Mouse (Mus musculus) retina, adult 2 months (tissue): ENCODE measurements around the gene Carm1.
"Not testable (repeated sequence)": the region's sequence is repeated elsewhere in the genome, so short reads cannot be mapped to it uniquely, and the experiment has no call there.

Source experiments
- DNase-seq: peaks from one replicate; pipeline ENCODE4 v3.0.0-alpha.2; 2012; ENCODE audit warnings: low read depth, low spot score

Gene Carm1

GRCm38 (mm10) chr9:21575253-21575652, 28.6 kb downstream of the Carm1 start:
- no peak for DNase-seq

- no peak for DNase-seq
Measured at GRCm38 (mm10) chr9:21576286-21576685, 29.6 kb downstream of the Carm1 start.

DNA sequence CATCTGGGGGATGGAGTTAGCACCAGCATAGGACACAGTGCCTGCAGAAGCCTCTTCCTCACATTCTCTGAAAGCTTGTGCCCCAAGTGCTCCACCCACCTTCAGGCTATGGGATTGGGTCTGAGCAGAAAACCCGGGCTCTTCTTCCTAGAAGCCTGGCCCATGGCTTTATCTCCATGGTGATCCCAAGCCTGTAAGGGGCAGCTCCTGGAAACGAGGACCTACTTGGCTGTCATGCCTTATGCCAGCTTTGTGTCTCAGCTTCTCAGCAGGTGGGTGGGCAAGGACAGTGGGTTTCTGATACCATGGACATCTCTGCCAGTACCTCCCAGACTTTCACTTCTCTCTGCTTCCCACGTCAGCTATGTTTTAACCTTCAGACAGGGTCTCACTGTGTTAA, 31.5 kb downstream of the Carm1 start:
- DNase-seq = no peak

DNA sequence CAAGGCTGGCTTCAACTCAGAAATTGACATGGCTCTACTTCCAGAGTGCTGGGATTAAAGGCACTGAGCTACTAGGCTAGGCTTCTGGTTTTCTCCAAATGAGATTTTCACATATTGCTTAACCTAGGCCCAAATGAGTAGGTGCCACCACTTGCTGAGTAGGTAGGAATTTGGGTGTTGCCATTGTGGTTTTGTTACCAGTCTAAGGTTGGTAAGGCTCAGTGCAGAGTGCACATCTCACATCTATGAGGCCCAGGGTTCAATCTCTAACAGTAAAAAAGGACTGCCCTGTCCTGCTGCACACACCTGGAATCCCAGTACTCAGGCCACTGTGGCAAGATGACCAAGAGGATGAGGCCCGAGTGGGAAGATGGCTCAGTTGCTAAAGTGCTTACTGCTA, 38.7 kb downstream of the Carm1 start:
- DNase-seq = no peak

GRCm38 (mm10) chr9:21587678-21588349, 41.1 kb downstream of the Carm1 start:
- no peak for DNase-seq

- DNase-seq = no peak
Measured at GRCm38 (mm10) chr9:21588350-21588749, 41.7 kb downstream of the Carm1 start.

DNA sequence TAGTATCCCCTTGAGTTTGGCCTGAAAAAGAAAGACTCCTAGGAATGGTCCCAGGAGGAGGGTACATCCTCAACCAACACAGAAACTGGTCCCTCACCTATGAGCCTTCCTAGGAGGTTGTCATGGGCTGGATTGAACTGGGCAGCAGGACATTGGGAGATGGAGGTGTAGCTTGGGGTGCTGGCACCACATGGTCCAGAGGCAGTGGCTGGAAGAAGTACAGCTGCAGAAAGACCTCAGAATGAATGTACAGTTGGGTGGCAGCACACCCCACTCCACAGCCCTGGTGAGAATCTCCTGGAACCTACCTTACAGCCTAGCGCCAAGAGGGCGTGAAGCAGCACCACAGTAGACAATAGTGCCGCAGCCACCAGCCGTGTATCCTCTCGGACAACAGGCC, 42.8 kb downstream of the Carm1 start:
- DNase-seq = no peak

DNA sequence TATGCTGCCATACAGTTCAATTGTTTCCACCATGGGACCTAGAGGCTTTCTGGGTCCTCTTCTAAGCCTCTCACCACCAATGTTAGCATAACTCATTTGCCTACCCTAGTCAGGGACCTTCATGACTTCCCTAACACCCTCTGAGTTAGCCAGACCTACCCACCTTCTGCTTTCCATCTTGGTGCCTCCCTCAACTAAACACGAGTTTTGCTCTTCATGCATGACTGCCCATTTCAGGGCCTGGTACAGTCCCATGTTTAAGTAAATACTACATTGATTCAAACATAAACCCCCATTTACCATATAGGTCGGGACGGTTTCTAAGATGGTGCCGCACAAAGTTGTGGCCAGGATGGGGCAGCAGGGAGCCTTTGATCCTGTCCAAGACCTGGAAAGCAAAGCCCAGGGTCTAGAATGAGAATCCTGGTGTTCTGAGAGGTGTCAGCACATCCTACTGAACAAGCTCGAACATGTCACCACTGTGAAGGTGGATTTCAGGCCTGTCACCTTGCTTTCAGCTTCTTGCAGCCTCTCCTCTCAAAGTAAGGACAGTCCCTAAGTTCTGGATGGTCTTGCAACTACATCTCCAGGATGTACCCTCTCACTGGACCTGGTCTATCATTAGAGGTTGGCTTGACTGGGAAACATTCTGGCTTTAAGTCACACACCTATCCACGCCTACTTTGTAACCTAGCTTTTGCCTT, 44.6 kb downstream of the Carm1 start:
- no peak for DNase-seq

DNA sequence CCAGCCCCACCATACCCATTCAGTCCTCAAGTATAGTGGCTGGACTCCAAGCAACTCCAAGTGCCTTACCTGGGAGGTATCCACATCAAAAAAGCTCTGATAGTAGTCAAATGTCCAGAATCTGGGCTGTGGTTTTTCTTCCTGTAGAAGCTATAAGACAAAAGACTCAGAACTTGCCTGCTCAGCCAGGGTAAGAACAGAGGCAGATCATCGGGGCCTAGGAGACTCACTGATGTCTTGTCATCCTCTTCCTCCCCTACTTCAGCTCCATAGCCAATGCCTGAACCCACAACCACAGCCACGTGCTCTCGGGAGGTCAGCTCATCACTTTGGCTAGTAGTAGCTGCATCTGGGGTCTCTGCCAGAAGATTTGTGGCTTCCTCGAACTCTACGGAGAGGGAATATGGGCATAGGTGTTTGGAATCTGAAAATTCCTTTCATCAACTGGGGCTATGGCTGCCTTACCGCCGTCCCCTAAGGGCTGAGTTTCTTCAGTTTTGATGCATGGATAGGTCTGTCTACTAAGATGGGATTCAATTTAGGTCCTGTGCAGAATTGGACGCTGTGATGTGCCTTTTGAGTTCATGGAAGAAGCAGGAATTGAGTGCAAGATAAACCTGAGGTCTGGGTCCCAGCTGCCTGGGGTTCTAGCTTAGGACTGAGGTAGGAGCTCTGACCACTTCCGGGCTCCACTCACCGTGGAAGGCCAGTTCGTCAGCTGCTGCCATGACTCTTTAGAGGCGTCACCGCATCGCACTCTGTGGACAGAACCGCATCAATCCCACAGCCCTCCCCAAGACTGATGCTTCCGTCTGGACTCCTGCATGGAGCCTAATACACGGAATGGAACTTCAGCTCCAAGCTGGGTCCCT, 45.4 kb downstream of the Carm1 start:
- DNase-seq = no peak

DNA sequence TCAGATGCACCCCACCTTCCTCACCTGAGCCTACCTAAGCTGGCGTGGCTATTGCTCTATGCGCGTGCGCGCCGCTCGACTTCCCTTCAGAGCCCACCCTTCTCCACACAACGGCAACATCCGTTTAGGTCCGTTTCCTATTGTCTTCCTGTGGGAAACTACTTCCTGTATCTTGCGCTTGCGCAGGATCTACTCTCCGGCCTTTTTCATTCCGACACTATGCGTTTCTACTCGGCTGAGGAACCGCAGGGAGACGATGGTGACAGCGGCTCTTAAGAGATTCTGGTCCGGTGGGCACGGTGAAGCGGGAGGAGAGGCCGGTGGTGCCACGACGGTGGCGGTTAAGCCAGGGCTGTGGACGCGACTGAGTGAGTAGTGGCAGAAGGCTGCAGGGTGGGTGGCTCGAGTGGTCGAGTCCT, 46.0 kb downstream of the Carm1 start, which contains the start of the genes Timm29 and Yipf2:
TSS of gene Timm29 (plus strand) at position 20 of the 419 bp plus-strand sequence.
TSS of gene Yipf2 (minus strand) at position 126 of the 419 bp plus-strand sequence.
- peak; percentile 97 for DNase-seq

- no peak for DNase-seq
Measured at GRCm38 (mm10) chr9:21593122-21593721, 46.5 kb downstream of the Carm1 start.

DNA sequence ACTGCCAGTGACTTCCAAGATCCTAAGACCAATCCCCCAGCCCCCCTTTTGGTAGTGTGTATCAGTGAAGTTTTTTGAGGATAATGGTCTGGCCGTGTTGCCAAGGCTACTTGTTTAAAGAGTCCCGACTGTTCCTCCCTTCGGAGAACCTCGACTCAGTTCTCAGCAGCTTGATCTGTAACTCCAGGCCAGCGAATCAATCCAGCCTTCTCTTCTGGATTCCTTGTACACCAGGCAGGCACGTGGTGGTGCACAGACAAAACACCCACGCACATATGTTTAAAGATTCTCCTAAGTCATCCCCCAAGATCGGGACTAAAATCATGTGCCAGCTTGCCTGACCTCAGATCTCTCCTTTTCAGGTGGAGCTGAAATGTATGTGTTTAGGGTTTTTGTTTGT, 47.7 kb downstream of the Carm1 start:
- not testable (repeated sequence) for DNase-seq

DNA sequence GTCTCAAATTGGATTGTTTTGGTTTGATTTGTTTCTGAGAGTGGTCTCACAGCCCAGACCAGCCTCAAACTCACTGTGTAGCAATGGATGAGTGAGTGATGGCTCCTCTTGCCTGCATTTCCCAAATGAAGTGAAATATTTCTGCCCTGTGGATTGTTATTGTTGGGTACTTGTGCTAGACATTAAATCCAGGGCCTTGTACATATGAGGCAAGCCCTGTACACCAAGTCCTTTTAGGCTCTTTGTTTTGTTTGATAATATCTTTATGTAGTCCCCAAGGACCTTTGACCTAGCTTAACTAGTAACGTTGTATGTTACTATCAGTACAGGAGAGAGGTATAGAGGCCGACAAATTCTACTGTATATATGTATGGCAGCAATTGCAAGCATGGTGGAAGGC, 48.1 kb downstream of the Carm1 start:
- DNase-seq = no peak

DNA sequence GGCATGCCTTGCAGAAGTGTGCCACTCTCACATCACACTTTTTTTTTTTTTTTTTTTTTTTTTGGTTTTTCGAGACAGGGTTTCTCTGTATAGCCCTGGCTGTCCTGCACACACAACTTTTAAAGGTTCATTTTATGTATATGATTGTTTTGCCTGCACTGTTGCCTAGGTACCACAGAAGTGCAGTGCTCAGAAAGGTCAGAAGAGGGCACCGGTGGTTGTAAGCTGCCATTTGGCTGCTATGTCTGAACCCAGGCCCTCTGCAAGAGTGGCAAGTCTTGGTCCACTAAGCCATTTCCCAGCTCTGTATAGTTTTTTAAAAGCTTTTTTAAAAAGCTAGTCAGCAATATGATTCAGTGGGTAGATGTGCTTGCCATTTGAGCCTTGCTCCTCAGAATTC, 51.5 kb downstream of the Carm1 start:
- no peak for DNase-seq

- DNase-seq = no peak
Measured at GRCm38 (mm10) chr9:21600186-21600585, 53.5 kb downstream of the Carm1 start.

GRCm38 (mm10) chr9:21601073-21601472, 54.4 kb downstream of the Carm1 start:
- DNase-seq = no peak

- DNase-seq = peak; percentile 67
Measured at GRCm38 (mm10) chr9:21601722-21602399, 55.2 kb downstream of the Carm1 start.

DNA sequence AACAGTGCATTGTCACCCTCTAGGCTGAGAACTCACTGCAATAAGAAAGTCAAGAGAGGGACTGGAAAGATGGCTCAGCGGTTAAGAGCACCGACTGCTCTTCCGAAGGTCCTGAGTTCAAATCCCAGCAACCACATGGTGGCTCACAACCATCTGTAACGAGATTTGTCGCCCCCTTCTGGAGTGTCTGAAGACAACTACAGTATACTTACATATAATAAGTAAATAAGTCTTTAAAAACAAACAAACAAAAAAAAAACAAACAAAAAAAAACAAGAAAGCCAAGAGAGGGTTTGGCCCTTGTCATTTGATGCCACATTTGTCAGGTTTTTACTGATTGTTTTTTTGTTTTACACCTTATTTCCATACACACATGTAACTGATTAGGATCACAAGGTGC, 57.4 kb downstream of the Carm1 start:
- no peak for DNase-seq

DNA sequence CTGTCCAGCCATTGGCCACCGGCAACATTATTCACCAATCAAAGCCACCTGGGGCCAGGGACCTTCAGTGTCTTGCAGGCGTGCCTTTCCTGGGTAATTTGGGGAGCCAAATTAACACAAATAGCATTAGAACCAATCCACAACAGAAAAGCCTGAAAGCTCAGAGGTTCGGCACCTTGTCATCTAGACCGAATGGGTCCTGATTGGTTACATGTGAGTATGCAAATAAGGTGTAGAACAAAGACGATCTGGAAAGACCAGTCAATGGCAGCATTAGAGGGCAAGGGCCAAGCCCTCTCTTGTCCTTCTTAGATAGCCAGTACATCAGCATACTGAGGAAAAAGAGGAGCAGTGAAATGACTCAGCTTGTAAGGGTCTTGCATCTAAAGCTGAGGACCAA, 59.2 kb downstream of the Carm1 start:
- DNase-seq = no peak

GRCm38 (mm10) chr9:21606648-21607047, 60.0 kb downstream of the Carm1 start:
- DNase-seq = no peak

GRCm38 (mm10) chr9:21609861-21610260, 63.2 kb downstream of the Carm1 start:
- DNase-seq = no peak
